Mouse (Mus musculus) lung, postnatal 25 days (tissue): ENCODE results near the gene Cdk9.

Experiments
- DNase-seq: peaks from one replicate; pipeline ENCODE4 v3.0.0; 2022; ENCODE audit warnings: low spot score

Gene Cdk9

DNA sequence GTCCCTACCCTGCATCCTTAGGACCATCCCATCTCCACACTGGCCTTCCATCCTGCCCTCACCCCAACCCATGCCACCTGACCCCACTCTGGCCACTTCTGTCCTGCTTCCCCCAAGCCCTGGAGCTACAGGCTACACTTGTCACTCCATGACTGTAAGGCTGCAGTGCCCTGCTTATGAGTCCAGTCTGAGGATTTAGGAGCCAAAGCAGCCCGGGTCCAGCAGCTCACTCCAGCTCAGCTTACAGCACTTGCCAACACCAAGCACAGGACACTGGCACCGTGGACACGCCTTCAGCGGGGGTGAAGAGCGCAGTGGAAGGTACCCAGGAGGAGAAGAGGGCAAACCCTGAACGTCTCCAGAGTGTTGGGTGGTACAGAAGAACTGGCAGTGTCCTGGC lies 5.9 kb downstream of the Cdk9 start:
- DNase-seq = no peak

DNA sequence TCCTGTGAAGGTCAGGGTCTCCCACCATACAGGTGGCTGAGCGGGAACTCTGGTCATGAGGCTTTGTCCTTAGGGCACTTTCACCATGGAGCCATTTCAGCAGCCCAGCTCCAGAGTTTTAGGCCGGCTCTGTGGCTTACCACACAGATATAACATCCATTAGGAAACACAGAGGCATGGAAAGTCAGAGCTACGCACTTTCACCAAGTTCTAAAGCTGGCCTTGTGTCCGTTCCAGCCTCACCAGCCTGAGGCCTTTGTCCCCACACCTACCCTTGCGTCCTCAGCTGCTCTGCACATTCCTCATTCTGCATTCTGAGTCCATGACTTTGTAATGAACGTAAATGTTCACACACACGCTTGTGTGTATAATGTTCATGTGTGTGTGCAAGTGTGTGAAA lies 7.9 kb downstream of the Cdk9 start:
- DNase-seq = no peak

GRCm38 (mm10) chr2:32704021-32704421 lies 8.9 kb downstream of the Cdk9 start, which contains the start of gene Fpgs:
TSS of gene Fpgs (minus strand) at chr2:32704145.
- DNase-seq = no peak

- DNase-seq = no peak
These were observed 9.8 kb downstream of the Cdk9 start for GRCm38 (mm10) chr2:32703046-32703445.

DNA sequence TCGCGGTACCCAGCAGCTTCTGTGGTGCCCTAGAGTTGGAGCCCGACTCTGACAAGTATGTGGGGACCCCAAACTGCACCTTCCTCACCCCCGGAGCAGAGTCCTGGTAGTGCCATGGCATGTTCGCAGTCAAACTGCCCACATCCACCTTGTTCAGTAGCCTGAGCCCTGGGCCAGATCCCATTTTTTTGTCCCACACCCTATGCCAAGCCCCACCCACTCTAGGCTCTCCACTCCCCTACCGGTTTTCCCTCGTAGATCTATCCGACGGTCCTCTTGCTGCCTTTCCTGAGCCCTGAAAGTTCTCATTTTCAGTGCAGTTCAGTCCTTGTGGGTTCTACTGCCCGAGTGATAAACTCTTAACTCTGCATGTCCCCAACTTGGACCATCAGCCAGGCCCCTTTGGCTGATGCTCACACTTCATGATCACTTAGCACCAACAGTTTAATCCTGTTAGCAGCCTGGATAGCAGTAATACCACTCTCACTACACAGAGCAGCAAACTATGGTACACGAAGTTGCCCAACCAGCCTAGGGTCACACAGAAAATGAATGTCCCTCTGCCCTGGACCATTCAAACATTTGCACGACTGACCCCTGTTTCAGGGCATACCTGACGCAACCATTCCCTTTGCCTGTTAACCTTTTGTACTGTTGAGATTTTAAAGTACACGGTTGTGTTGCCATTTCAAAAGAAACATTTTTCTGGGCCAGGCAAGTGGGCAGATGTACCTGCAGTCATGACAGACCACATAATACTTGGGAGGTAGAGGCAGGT lies 11.7 kb downstream of the Cdk9 start:
- no peak for DNase-seq

DNA sequence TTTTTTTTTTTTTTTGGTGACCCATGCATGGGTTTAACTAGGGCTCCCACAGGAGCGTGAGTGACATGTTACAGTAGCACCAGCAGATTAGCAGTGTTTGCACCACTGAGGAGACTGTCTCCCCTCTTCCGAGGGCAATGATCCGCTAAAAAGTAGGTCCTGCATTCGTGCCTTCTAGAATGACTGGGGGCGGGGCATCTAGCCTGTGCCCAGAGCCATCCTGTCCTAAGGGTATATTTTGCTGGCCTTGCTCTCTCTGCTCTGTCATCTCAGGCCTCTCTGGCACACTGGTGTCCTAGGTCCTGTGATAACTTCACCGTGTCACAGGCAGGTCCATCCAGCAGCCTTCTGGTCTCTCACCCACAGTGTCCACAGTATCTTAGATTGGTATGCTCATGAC lies 13.2 kb downstream of the Cdk9 start:
- DNase-seq = no peak

DNA sequence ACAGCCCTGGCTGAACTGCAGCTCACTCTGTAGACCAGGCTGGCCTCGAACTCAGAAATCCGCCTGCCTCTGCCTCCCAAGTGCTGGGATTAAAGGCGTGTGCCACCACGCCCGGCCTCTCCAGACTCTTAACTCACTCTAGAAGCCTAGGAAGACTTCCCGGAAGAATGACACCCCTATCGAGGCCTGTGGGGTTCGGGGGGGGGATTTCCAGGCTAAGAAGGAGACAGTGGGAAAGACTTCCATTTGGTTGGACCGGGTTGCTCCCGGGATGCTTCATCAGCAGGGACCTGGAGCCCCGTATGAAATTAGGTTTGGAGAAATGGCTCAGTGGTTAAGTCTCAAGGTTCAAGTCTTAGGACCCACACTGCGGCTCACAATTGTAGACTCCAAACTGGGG lies 18.2 kb downstream of the Cdk9 start:
- DNase-seq = no peak

DNA sequence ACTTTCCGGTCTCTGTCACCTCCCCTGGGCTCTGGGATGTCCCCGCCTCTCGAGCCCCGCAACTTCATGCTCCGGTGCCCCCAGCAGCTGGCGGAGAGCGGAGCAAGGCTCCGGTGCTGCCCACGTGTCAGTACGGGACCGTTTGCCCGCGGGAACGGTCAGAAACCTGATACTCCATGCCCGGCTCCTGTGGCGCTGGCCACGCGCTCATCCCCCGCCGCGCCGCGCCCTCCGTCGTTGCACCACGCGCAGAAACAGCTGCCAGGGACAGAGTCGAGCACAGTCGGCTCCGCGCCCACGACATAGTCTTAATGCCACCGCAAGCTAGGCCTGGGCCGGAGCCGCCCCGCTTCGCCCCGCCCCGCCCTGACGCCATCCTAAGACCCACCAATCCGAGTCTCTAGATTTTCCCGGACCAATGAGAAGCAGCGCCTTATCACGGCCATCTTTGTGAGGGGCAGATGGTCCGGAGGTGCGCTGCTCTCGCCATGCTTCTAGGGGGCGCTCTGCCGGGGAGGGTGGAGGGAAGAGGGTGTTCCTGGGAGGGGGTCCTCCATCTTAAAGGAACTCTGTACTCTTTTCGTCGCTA lies 19.0 kb downstream of the Cdk9 start:
- peak; percentile 97 for DNase-seq

GRCm38 (mm10) chr2:32693282-32693681 lies 19.6 kb downstream of the Cdk9 start:
- no peak for DNase-seq

DNA sequence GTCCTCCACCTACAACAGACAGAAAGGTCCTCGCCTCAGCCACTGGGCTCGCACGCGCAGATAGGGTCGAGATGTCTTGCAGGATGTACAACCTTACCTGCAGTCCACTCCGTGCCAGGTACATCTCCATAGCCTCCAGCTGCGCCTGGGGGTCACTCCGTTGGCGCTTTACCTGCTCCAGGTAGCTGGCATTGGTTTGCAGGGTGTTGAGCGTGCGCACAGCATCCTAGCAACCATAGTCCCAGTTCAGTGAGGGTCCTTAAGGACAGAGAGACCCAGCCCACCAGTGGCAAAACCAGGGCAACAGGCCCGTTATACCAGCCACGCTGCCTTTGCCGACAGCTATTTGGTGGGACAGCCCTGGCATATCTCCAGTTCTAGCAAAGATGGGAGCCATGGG lies 20.4 kb downstream of the Cdk9 start:
- no peak for DNase-seq

- DNase-seq = no peak
These were observed 21.8 kb downstream of the Cdk9 start for GRCm38 (mm10) chr2:32691041-32691440.

DNA sequence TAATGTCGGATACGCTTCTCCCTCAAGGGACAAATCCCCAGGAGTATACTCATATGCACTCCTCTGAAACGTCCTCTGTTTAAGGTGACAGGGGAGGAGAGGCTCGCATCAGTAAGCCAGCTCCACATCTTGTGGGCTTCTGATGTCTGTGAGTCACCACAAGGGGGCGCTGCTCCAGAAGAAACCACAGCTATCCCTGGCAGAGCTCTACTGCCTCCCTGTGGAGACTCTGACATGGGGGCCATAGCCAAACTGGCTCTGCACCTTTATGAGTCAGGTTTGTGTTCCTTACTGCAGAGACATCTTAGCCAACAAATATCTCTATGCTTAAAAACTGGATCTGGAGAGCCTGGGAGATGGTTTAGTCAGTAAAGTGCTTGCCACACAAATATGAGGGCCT lies 23.5 kb downstream of the Cdk9 start:
- peak; percentile 90 for DNase-seq

DNA sequence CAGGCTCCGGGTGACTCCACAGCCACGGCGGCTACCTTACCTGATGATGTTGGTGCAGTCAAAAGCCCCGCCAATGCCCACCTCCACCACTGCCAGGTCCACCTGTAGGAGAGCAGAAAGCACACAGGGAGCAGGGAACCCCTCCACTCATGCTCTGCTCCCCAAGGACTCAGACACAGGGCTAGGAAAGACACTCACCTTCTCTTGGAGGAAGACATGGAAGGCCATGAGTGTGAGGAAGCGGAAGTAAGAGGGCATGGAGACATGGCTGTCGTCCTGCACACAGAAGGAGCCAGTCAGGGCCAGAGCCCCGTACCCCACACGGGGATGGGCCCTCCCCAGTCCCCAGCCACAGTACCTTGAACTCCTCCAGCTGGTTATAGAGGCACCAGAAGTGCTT lies 25.3 kb downstream of the Cdk9 start:
- no peak for DNase-seq

GRCm38 (mm10) chr2:32686640-32687039 lies 26.2 kb downstream of the Cdk9 start:
- DNase-seq = no peak

DNA sequence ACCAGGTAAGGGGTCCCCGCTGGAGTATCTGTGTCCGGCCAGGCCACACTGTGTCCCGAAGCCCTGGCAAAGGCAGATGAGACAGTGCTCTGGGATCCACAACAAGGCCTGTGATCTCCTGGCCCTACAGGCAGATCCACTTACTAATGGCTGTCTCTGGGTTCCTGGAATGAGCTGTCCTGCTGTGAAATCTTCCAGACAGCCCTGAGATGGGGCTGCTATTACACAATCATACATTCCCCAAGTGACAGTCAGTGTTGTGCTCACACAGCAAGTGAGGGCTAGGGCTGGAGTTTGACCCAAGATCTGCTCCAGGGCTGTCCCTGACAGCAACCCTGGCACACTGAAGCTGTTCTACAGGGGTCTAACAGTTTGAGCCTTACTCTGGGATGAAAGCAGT lies 27.1 kb downstream of the Cdk9 start:
- no peak for DNase-seq

GRCm38 (mm10) chr2:32684681-32685428 lies 28.0 kb downstream of the Cdk9 start:
- DNase-seq = no peak

DNA sequence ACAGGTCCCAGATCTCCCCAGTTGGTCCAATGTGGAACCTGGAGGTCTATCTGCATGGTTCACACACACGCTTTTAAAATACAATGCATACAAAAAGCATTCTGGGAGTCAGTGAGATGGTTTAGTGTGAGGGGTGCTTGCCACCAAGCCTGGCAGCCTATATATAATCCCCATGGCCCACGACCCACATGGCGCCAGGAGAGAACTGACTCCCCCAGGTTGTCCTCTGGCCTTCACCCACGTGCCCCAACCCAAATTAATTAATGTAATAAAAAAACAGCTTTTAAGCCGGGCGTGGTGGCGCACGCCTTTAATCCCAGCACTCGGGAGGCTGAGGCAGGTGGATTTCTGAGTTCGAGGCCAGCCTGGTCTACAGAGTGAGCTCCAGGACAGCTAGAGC lies 29.2 kb downstream of the Cdk9 start:
- no peak for DNase-seq

GRCm38 (mm10) chr2:32682721-32683417 lies 30.0 kb downstream of the Cdk9 start:
- no peak for DNase-seq

GRCm38 (mm10) chr2:32681754-32682153 lies 31.1 kb downstream of the Cdk9 start:
- DNase-seq = no peak

DNA sequence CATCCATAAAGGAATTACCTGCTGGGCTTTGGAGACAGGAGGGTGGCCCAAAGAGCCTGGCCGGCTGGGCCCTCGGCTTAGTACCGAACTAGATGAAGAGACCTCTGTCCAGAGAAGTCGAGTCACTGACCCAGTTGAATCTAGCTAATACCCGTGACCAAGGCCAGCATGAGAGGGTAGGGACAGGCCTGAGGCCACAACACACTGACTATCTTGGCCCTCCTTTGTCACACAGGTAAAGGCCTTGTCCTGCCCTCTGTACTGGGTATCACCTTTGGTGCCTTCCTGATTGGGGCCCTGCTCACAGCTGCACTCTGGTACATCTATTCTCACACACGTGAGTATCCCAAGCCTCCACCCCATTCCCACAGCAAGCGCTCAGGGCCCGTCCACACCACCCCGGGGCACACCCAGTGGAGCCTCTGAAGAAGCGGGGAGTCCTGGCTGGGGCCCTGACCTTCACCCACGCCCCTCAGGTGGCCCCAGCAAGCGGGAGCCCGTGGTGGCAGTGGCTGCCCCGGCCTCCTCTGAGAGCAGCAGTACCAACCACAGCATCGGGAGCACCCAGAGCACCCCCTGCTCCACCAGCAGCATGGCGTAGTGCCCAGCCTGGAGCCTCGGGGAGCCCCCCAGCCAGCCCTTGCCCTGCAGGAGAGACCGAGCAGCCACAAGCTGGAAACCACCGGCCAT lies 31.8 kb downstream of the Cdk9 start:
- no peak for DNase-seq

GRCm38 (mm10) chr2:32680051-32680451 lies 32.8 kb downstream of the Cdk9 start:
- DNase-seq = no peak

DNA sequence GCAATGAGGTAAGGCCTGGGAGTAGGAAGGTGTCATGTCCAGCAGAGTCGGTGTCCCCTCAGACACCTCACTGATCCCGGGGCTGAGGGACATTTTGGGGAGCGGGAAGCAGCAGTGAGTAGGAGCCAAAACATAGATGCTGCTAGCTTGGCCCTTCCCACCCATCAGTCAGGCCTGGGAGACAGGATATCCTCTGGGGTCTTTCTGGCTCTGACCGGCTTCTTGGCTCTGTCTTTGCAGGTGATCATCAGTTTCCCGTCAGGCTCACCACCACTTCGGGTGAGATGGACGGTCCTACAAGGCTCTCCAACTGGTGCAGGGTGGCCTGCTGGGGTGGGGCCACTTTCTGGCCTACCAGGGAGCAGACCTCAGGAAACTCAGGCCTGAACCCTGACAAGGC lies 35.2 kb downstream of the Cdk9 start:
- DNase-seq = no peak
